ENCODE assay signal across 26 mouse cellular contexts in genomic region chr2:119356805-119357204, GRCm38 (mm10). TPM values are rescaled to one million over a fixed set of nuclear protein-coding genes. Genes with fewer than 3 reads are reported as not detected.
DNase-seq lines count a peak whose midpoint lies in the region; ATAC-seq and TF ChIP-seq lines count a peak whose summit lies in the region.
"Had no signal": no experiment of that assay in that cellular context is flagged by ENCODE, and none has a peak within 500 bp of the region (broad histone marks: within the 10 kb centered on the region; RNA-seq: fewer than 3 reads in every experiment).

No protein-coding gene starts in this region.

- no peak for TF ChIP-seq POLR2A in MEL (IDR thresholded peaks at IDR 0.05; ENCODE audit: control insufficient read depth in 1 of 2, insufficient read depth in 1 of 2, low read depth in 1 of 2, low read length in 2 of 2, poor library complexity in 1 of 2)

- H3K4me3 ChIP-seq in gastrocnemius, adult 2 months, result no peak overlapping the region
- no peak overlapping the region for H3K4me3 ChIP-seq in MEL (ENCODE audit: control insufficient read depth in 1 of 2, insufficient read depth in 1 of 2, low read depth in 2 of 2, low read length in 2 of 2)
- H3K4me3 ChIP-seq: embryonic facial prominence, embryonic 12.5 days; erythroblast, embryonic 14.5 days; forebrain, embryonic 13.5 days; limb, embryonic 12.5 days; liver, embryonic 12.5 days; neural tube, embryonic 15.5 days had no signal

- TF ChIP-seq CTCF in gastrocnemius, adult 2 months (IDR thresholded peaks at IDR 0.05), result no peak
- no peak for TF ChIP-seq CTCF in MEL (IDR thresholded peaks at IDR 0.05 in 2 of 3, conservative IDR thresholded peaks at IDR 0.05 in 1 of 3; ENCODE audit: control insufficient read depth in 1 of 3, insufficient read depth in 1 of 3, low read depth in 2 of 3, low read length in 3 of 3, poor library complexity in 1 of 3, severe bottlenecking in 1 of 3)

- TF ChIP-seq RAD21 in MEL (IDR thresholded peaks at IDR 0.05; ENCODE audit: low read depth, low read length), result no peak

- no peaks in the 10 kb centered on the region for H3K9me3 ChIP-seq in MEL (replicated peaks; ENCODE audit: insufficient read depth, low read length)
- H3K9me3 ChIP-seq: liver, embryonic 12.5 days had no signal

- no peak for DNase-seq in gastrocnemius, adult 2 months
- DNase-seq in gastrocnemius, postnatal 36 days, result no peak
- peak; percentile 22 for DNase-seq in MEL (ENCODE audit: low read depth, low spot score)
- peak; percentile 53 for DNase-seq in splenic B cell, adult 2 months (ENCODE audit: low read depth, low spot score)
- no peak for DNase-seq in urinary bladder, postnatal 25 days (ENCODE audit: low spot score)
- DNase-seq in kidney, postnatal 4 days, result no peak
- DNase-seq: adrenal gland, adult 8-10 months; B cell, adult 2 months; heart, adult 11 months; heart, postnatal 10 days; kidney, adult 8-10 months; kidney, postnatal 25 days; layer of hippocampus, postnatal 36 days; lung, adult 2 months had no signal

- peak; percentile 37 to 54; a peak in 3 of 4 replicates for ATAC-seq in hematopoietic stem cell, adult 5-6 weeks (replicated peaks in 1 of 2; ENCODE audit: insufficient read depth in 1 of 2, low FRiP score in 2 of 2, low TSS enrichment in 1 of 2, low read depth in 1 of 2, poor library complexity in 2 of 2, severe bottlenecking in 2 of 2)
- ATAC-seq: activated CD4-positive, CD25-positive, alpha-beta regulatory T cell, adult 4 months; forebrain, embryonic 13.5 days; liver, embryonic 12.5 days; midbrain, embryonic 16.5 days had no signal

- intact Hi-C loops in gastrocnemius, adult 2 months (cut with DNase I), result no loop called here
- intact Hi-C loops in gastrocnemius, postnatal 36 days (cut with DNase I), result no loop called here

- H3K27me3 ChIP-seq in MEL (ENCODE audit: control insufficient read depth in 1 of 2, insufficient read depth in 2 of 2, low read length in 2 of 2), result no peaks in the 10 kb centered on the region
- no peaks in the 10 kb centered on the region for H3K27me3 ChIP-seq in splenic B cell, adult 2 months (ENCODE audit: control insufficient read depth, insufficient read depth, low read length, poor library complexity, severe bottlenecking)
- H3K27me3 ChIP-seq: CH12.LX; neural tube, embryonic 15.5 days had no signal

- peaks cover 2% of the 10 kb centered on the region for H3K79me2 ChIP-seq in MEL (ENCODE audit: control insufficient read depth, insufficient read depth, low read length, poor library complexity)

- TF ChIP-seq EP300 in MEL (IDR thresholded peaks at IDR 0.05; ENCODE audit: low read depth in 1 of 2, low read length in 2 of 2), result no peak

- peaks cover 2 to 11% of the 10 kb centered on the region in 2 experiments; a peak in 3 of 4 replicates for H3K36me3 ChIP-seq in MEL (ENCODE audit: control insufficient read depth in 1 of 2, insufficient read depth in 2 of 2, low read length in 2 of 2)
- no peaks in the 10 kb centered on the region for H3K36me3 ChIP-seq in splenic B cell, adult 2 months (ENCODE audit: control insufficient read depth, insufficient read depth, low read length, poor library complexity, severe bottlenecking)
- H3K36me3 ChIP-seq: embryonic facial prominence, embryonic 12.5 days; limb, embryonic 12.5 days had no signal

- H3K4me1 ChIP-seq in MEL (ENCODE audit: control insufficient read depth in 1 of 2, insufficient read depth in 2 of 2, low read length in 2 of 2), result peaks cover 10 to 27% of the 10 kb centered on the region in 2 experiments
- H3K4me1 ChIP-seq: embryonic facial prominence, embryonic 12.5 days; forebrain, embryonic 13.5 days; limb, embryonic 12.5 days had no signal

- peak overlapping the region; percentile 9; the same call in 1 of the 2 replicates for H3K27ac ChIP-seq in gastrocnemius, adult 2 months
- no peak overlapping the region for H3K27ac ChIP-seq in MEL (ENCODE audit: control insufficient read depth, low read depth, low read length)
- H3K27ac ChIP-seq: embryonic facial prominence, embryonic 12.5 days; forebrain, embryonic 13.5 days; hindbrain, embryonic 14.5 days; limb, embryonic 12.5 days; liver, embryonic 12.5 days; neural tube, embryonic 15.5 days had no signal

- no peak overlapping the region for H3K9ac ChIP-seq in MEL (ENCODE audit: control insufficient read depth, low read depth, low read length, poor library complexity, severe bottlenecking)
- H3K9ac ChIP-seq: embryonic facial prominence, embryonic 12.5 days; forebrain, embryonic 13.5 days; hindbrain, embryonic 14.5 days; limb, embryonic 12.5 days; liver, embryonic 12.5 days; neural tube, embryonic 15.5 days had no signal

TF ChIP-seq in MEL, 35 proteins besides CTCF, POLR2A, EP300 and RAD21:
- TF ChIP-seq CHD2 (IDR thresholded peaks at IDR 0.05; ENCODE audit: low read length) (no peak), ZC3H11A (IDR thresholded peaks at IDR 0.05; ENCODE audit: low read depth, low read length) (no peak), NRF1 (IDR thresholded peaks at IDR 0.05; ENCODE audit: insufficient read depth, low read depth, low read length, poor library complexity, severe bottlenecking) (no peak), E2F4 (IDR thresholded peaks at IDR 0.05; ENCODE audit: borderline replicate concordance, low read depth, low read length) (no peak), MYC (IDR thresholded peaks at IDR 0.05; ENCODE audit: low read depth, low read length) (no peak)

RNA-seq across cellular contexts. Expression of gene Chac1, which starts 5.8 kb away (rescaled TPM):
- 10 to 100 TPM; 30.1 to 90.4 TPM for total RNA-seq in gastrocnemius, adult 2 months (2021)
- total RNA-seq in gastrocnemius, postnatal 36 days (2021), result 10 to 100 TPM; 40.1 to 82.4 TPM
- 3.6 and 33.0 TPM in 2 replicates for total RNA-seq in MEL (2012; rRNA removed)
- polyA plus RNA-seq in MEL (2012; ENCODE audit: insufficient read depth in 1 of 2, insufficient read length in 2 of 2, low read depth in 1 of 2, low replicate concordance in 2 of 2, missing spikeins in 1 of 2), result 1 to 10 TPM in 1 of 2 experiments, not detected in 1; 6.4 TPM
- total RNA-seq in hematopoietic stem cell, adult 5-6 weeks (2017), result 0.40 TPM in 1 of 2 replicates, not detected in the other
- total RNA-seq: G1E had no signal
- polyA plus RNA-seq: activated CD4-positive, CD25-positive, alpha-beta regulatory T cell, adult 4 months; G1E had no signal

RNA-seq across cellular contexts. Expression of gene Dll4, which starts 31.2 kb away (rescaled TPM):
- 1 to 10 TPM; 3.8 to 4.8 TPM for total RNA-seq in gastrocnemius, adult 2 months (2021)
- 1 to 10 TPM; 5.1 to 5.5 TPM for total RNA-seq in gastrocnemius, postnatal 36 days (2021)
- 0.16 TPM in 1 of 2 replicates, not detected in the other for total RNA-seq in MEL (2012; rRNA removed)
- under 1 TPM in 1 of 2 experiments, not detected in 1; 0.18 TPM for polyA plus RNA-seq in MEL (2012; ENCODE audit: insufficient read depth in 1 of 2, insufficient read length in 2 of 2, low read depth in 1 of 2, low replicate concordance in 2 of 2, missing spikeins in 1 of 2)
- total RNA-seq in hematopoietic stem cell, adult 5-6 weeks (2017), result 0.13 and 0.25 TPM in 2 replicates
- polyA plus RNA-seq: activated CD4-positive, CD25-positive, alpha-beta regulatory T cell, adult 4 months had no signal

Comparison
In these comparisons a context has a peak if more than half of its experiments do, and no peak if none do; other contexts are left out.
1. DNase-seq: peak in MEL (single experiment) and splenic B cell, adult 2 months (single experiment); none in gastrocnemius, adult 2 months (single experiment), gastrocnemius, postnatal 36 days (0 of 2), urinary bladder, postnatal 25 days (single experiment) and kidney, postnatal 4 days (0 of 2).